Mouse (Mus musculus) testis, adult 2 months (tissue): Measurements from ENCODE around the gene Timm8a2.

Source experiments
- CTCF ChIP-seq: fragments of 200-500 bp; IDR thresholded peaks from 2 replicates; pipeline ENCODE4 v1.5.1; 2012; ENCODE audit warnings: low read depth, mild to moderate bottlenecking, inconsistent platforms, low read length, moderate library complexity; ENCODE audit not compliant: control insufficient read depth, insufficient read depth, insufficient replicate concordance
- POLR2A ChIP-seq: fragments of 200-500 bp; IDR thresholded peaks from 2 replicates; pipeline ENCODE4 v1.6.1; 2012; ENCODE audit warnings: low read depth, mild to moderate bottlenecking, inconsistent platforms, low read length, moderate library complexity; ENCODE audit not compliant: control insufficient read depth

DNA sequence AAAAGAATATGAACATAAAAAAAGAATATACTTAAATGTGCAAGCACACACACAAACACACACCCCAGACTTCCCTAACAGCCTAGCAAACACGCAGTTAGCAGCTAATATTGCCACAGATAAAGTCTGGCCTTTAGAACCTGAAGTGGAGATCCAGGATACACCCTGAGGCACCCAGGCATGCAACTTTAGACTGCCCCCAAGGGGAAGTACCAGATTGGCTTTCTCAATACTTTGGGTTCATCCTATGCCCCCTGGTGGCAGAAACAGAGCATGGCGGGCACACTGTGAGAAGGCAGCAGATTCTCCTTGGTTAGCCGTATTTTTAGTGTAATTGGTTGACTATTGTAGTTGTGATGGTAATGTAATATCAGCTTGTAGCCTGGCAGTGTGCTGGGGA is 26.2 kb downstream of the Timm8a2 start:
- TF ChIP-seq CTCF (peak; percentile 73; the same call in 1 of the 2 replicates), POLR2A (no peak)
